ENCODE assay signal across 13 mouse cellular contexts in genomic region chr1:167163486-167163885, GRCm38 (mm10).
A peak's percentile ranks its signal among the peaks of the same experiment; 100 is the strongest.
DNase-seq lines count a peak whose midpoint lies in the region; ATAC-seq and TF ChIP-seq lines count a peak whose summit lies in the region.
"Had no signal": no experiment of that assay in that cellular context is flagged by ENCODE, and none has a peak within 500 bp of the region (broad histone marks: within the 10 kb centered on the region; RNA-seq: fewer than 3 reads in every experiment).

No protein-coding gene starts in this region.

- H3K4me2 ChIP-seq in forebrain, embryonic 15.5 days (replicated peaks): no peak overlapping the region
- H3K4me2 ChIP-seq in forebrain, embryonic 12.5 days: no peak overlapping the region
- H3K4me2 ChIP-seq in limb, embryonic 12.5 days: no peak overlapping the region
- H3K4me2 ChIP-seq: lung, embryonic 15.5 days had no signal

- H3K4me1 ChIP-seq in forebrain, embryonic 15.5 days: 0 out of 2 replicates have a peak, but pooled peaks cover 4% of the 10 kb centered on the region
- H3K4me1 ChIP-seq in forebrain, embryonic 12.5 days: peaks cover 5% of the 10 kb centered on the region; the same call in 1 of the 2 replicates
- H3K4me1 ChIP-seq in limb, embryonic 12.5 days (replicated peaks): peaks cover 14% of the 10 kb centered on the region
- peaks cover 10% of the 10 kb centered on the region; the same call in 1 of the 2 replicates for H3K4me1 ChIP-seq in limb, embryonic 10.5 days

- no peaks in the 10 kb centered on the region for H3K36me3 ChIP-seq in forebrain, embryonic 15.5 days
- H3K36me3 ChIP-seq in forebrain, embryonic 12.5 days (replicated peaks): no peaks in the 10 kb centered on the region
- no peaks in the 10 kb centered on the region for H3K36me3 ChIP-seq in limb, embryonic 12.5 days
- no peaks in the 10 kb centered on the region for H3K36me3 ChIP-seq in limb, embryonic 10.5 days
- H3K36me3 ChIP-seq: hindbrain, embryonic 10.5 days; lung, embryonic 15.5 days had no signal

- H3K4me3 ChIP-seq in forebrain, embryonic 15.5 days: no peak overlapping the region
- H3K4me3 ChIP-seq in forebrain, embryonic 12.5 days (replicated peaks): no peak overlapping the region
- no peak overlapping the region for H3K4me3 ChIP-seq in limb, embryonic 12.5 days (replicated peaks)
- H3K4me3 ChIP-seq in limb, embryonic 10.5 days: no peak overlapping the region
- no peak overlapping the region for H3K4me3 ChIP-seq in left cerebral cortex, adult 2 months
- H3K4me3 ChIP-seq: hindbrain, embryonic 10.5 days; lung, embryonic 15.5 days had no signal

- no peak for TF ChIP-seq CTCF in left cerebral cortex, adult 2 months (IDR thresholded peaks at IDR 0.05)

- H3K9me3 ChIP-seq in forebrain, embryonic 15.5 days: no peaks in the 10 kb centered on the region
- no peaks in the 10 kb centered on the region for H3K9me3 ChIP-seq in forebrain, embryonic 12.5 days
- H3K9me3 ChIP-seq in limb, embryonic 12.5 days: no peaks in the 10 kb centered on the region
- H3K9me3 ChIP-seq in limb, embryonic 10.5 days (replicated peaks): no peaks in the 10 kb centered on the region
- H3K9me3 ChIP-seq: lung, embryonic 15.5 days had no signal

- no peaks in the 10 kb centered on the region for H3K27me3 ChIP-seq in forebrain, embryonic 15.5 days
- no peaks in the 10 kb centered on the region for H3K27me3 ChIP-seq in forebrain, embryonic 12.5 days
- H3K27me3 ChIP-seq in limb, embryonic 12.5 days: no peaks in the 10 kb centered on the region
- no peaks in the 10 kb centered on the region for H3K27me3 ChIP-seq in limb, embryonic 10.5 days (ENCODE audit: low read depth, poor library complexity, severe bottlenecking)
- H3K27me3 ChIP-seq: lung, embryonic 15.5 days had no signal

- intact Hi-C loops in left cerebral cortex, adult 2 months (cut with DNase I): no loop called here

- H3K27ac ChIP-seq in forebrain, embryonic 15.5 days (replicated peaks): no peak overlapping the region
- no peak overlapping the region for H3K27ac ChIP-seq in forebrain, embryonic 12.5 days
- H3K27ac ChIP-seq in limb, embryonic 12.5 days: no peak overlapping the region
- H3K27ac ChIP-seq in limb, embryonic 10.5 days: no peak overlapping the region
- H3K27ac ChIP-seq in left cerebral cortex, adult 2 months: no peak overlapping the region
- H3K27ac ChIP-seq: hindbrain, embryonic 10.5 days; kidney, postnatal 0 days; lung, embryonic 15.5 days had no signal

- peak; percentile 23; the same call in 1 of the 2 replicates for ATAC-seq in forebrain, embryonic 15.5 days (replicated peaks)
- no peak for ATAC-seq in forebrain, embryonic 12.5 days (ENCODE audit: low FRiP score)
- ATAC-seq in limb, embryonic 12.5 days (ENCODE audit: insufficient number of reproducible peaks, insufficient read depth, low FRiP score, low TSS enrichment, low read depth): peak; percentile 77; the same call in 1 of the 2 replicates
- ATAC-seq: midbrain, embryonic 16.5 days had no signal

- DNase-seq in limb, embryonic 10.5 days (ENCODE audit: low spot score): no peak
- DNase-seq in NIH3T3 (ENCODE audit: low read depth): peak; percentile 29
- DNase-seq in forelimb bud, embryonic 11.5 days (ENCODE audit: low read depth, low spot score): peak; percentile 34
- DNase-seq in left cerebral cortex, adult 2 months (ENCODE audit: extremely low spot score in 1 of 2, low spot score in 2 of 2): no peak
- no peak for DNase-seq in cerebellum, postnatal 14 days
- DNase-seq: cerebellum, adult 8-10 months had no signal

- H3K9ac ChIP-seq in forebrain, embryonic 15.5 days (replicated peaks): no peak overlapping the region
- H3K9ac ChIP-seq in forebrain, embryonic 12.5 days: no peak overlapping the region
- H3K9ac ChIP-seq in limb, embryonic 12.5 days (replicated peaks): no peak overlapping the region
- H3K9ac ChIP-seq: lung, embryonic 15.5 days had no signal

- WGBS in forebrain, embryonic 15.5 days: 24% methylated on average over 3 of the region's 3 CpGs
- 40% methylated on average over 3 of the region's 3 CpGs for WGBS in forebrain, embryonic 12.5 days
- 3% methylated on average over 3 of the region's 3 CpGs for WGBS in limb, embryonic 12.5 days
- WGBS in limb, embryonic 10.5 days: 31% methylated on average over 3 of the region's 3 CpGs

Comparison
In these comparisons a context has a peak if more than half of its experiments do, and no peak if none do; other contexts are left out.
1. DNase-seq: peak in NIH3T3 (single experiment) and forelimb bud, embryonic 11.5 days (single experiment); none in limb, embryonic 10.5 days (single experiment), left cerebral cortex, adult 2 months (0 of 2) and cerebellum, postnatal 14 days (0 of 2).